Mouse (Mus musculus): ENCODE measurements around the gene Cdk9.

DNA sequence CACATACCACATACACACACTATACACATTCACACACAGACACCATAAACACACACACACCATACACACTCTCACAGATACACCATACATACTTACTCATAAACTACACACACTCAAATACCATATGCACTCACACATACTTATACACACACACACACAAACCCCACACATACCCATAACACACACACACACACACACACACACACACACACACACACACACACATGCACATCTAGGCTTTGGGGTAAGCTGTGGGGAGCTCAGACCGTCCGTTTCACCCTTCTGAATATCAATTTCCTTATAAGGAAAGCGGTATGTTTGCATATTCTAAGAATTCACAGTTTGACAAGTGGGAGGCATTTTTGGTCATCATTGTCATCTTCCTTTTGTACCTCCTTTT is 9.7 kb upstream of the Cdk9 start:
- TF ChIP-seq CTCF (IDR thresholded peaks at IDR 0.05), result no peak
- no peak for TF ChIP-seq EP300 (IDR thresholded peaks at IDR 0.05)

Measured in lung, postnatal 0 days (tissue).